Mouse (Mus musculus) adrenal gland, postnatal 25 days (tissue): ENCODE measurements around the gene Pih1d2. TPM values are rescaled to one million over a fixed set of nuclear protein-coding genes. Genes with fewer than 3 reads are reported as not detected.
A peak's percentile ranks its signal among the peaks of the same experiment; 100 is the strongest.

Experiments used
- DNase-seq: peaks from one replicate; pipeline ENCODE4 v3.0.0; 2021; ENCODE audit warnings: mixed read lengths
- long read RNA-seq: library from polyadenylated mRNA; stranded (forward); transcript quantifications from one replicate; pipeline ENCODE4 v2.0.0, GENCODE M21; 2021
- total RNA-seq: library from RNA; stranded (reverse); gene quantifications from 2 replicates; pipeline ENCODE4 v1.2.3, GENCODE M21; 2021

Gene Pih1d2
- total RNA-seq, result 2.2 and 5.4 TPM in 2 replicates
- long read RNA-seq, partial matches to known transcripts, result 0 of 2 reads
- long read RNA-seq, other reads (novel, unspliced or antisense), result 0 of 2 reads

DNA sequence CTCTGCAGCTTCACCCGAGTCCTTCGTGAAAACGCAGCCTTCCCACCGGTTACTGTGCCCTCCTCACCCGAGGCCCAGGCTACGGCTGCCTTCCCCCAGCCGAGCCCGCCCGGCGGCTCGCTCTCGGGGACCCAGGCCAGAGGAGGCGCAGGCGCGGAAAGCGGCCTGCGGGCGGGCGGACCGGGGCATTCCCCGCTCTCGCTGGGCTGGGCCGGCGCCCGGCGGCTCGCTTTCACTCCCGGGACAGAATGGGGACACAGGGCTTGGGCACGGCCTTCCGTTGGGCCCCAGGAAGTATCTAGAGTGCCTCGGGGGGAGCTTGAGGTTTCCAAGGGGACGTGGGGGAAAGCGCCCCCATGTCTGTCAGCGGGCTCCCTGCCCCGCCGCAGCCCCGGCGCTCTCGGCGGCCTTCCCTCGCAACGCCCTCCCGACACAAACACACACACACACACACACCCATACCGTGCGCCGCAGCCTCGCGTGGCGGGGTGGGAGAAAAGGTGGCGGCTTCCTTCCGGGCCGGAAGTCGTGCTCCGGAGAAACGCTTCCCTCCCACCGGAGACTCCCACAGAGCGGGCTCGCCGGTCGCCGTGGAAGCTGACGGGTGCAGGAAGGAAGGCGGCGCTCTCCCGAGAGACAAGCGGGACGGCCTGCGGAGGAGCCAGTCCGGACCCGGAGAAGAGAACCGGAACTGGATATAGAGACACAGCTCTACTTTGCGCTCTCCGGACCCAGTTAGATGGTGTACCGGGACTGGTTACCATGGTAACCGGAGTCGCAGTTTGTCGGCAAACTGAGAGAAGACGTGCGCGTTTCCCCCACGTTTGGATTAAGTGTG is at the start of gene Pih1d2, which contains the start of gene Nkapd1:
Pih1d2 (plus strand) TSS at position 556 of the 838 bp plus-strand sequence.
Nkapd1 (minus strand) TSS at position 699 of the 838 bp plus-strand sequence.
- peak; percentile 81 for DNase-seq

DNA sequence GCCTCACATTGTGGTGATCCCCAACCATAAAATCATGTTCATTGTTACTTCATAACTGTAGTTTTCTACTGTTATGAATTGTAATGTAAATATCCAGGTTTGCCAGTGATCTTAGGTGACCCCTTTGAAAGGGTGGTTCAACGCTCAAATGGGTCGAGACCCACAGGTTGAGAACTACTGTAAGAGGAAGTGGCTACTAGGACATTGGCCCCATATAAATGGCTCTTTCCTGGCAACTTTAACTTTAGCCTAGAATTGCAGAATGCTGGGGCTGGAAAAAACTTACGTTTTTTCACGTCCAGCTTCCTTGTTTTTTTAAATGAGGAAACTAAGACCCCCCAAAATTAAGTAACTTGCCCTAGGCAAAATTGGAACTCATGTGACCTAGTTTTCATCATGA is 49.7 kb upstream of the Pih1d2 start:
- DNase-seq, result no peak

DNA sequence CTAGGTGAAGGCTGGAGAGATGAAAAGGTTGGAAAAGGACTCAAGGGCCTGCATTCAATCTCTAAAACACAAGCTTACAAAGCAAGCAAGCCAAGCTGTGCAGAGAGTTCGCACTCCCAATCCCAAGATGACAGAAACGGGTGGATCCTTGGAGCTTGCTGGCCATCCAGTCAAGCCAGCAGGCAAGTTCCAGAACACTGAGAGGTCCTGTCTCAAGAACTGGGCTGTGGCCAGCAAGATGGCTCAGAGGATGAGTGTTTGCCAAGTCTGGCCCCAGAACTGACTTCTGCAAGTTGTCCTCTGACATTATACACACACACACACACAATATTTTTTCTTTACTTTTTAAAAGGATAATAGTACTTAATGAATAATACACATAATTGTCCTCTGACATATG is 49.2 kb upstream of the Pih1d2 start:
- DNase-seq, result no peak

DNA sequence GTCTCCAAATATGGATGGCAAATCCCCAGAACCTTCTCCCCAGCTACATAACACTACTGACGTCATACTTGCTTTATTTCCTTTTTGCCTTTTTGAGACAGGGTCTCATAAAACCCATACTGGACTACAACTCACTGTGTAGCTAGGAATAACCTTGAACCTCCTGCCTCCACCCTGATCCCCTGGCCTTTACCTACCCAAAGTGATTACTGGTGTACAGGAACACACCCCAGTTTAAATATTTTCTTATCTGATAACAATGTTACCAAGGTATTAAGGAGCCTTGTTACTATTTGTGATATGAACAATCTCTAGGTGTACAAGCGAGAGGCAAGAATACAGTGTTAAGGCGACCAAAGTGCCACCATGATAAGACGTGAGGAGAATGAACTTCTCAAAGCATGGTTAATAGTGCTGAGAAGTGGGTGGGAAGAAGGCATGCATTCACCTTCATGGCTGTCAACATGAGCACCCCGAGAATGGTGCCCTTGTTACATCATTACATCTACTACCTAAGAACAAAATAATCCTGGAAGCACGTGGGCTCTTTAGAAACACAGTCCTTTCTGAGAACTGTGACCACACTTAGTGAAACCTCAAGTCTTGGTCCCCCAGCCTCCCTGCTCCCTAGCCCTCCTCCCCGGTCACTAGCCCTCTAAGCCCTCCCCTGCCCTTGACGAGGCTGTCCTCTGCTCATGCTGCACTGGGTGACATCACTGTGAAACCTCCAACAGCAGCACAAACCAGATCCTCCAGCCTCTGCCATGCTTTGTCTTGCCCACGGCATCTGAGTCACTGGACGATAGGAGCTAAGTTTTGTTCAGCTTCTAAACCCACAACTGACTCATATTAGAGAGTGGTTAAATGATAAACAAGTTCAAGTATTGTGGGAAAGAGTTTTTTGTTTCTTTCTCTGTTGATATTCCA is 47.3 kb upstream of the Pih1d2 start:
- no peak for DNase-seq

DNA sequence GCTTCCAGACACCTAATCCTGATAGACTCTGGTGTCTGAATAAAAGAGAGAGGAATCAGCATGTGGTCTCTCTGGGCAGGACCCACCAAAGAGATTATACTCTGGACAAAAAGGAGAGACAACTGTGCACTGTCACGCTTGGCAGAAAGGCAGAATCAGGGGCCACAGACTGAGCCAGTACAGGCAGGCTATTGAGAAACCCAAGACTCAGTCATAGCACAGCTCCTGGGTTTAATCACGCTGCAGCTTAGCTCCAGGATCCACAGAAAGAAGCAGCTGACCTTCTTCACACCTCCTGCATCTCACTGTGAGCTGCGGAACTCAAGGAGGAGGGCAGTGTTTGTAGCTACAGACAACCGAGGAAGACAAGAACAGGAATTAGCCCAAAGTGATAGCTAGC is 36.8 kb upstream of the Pih1d2 start:
- no peak for DNase-seq

DNA sequence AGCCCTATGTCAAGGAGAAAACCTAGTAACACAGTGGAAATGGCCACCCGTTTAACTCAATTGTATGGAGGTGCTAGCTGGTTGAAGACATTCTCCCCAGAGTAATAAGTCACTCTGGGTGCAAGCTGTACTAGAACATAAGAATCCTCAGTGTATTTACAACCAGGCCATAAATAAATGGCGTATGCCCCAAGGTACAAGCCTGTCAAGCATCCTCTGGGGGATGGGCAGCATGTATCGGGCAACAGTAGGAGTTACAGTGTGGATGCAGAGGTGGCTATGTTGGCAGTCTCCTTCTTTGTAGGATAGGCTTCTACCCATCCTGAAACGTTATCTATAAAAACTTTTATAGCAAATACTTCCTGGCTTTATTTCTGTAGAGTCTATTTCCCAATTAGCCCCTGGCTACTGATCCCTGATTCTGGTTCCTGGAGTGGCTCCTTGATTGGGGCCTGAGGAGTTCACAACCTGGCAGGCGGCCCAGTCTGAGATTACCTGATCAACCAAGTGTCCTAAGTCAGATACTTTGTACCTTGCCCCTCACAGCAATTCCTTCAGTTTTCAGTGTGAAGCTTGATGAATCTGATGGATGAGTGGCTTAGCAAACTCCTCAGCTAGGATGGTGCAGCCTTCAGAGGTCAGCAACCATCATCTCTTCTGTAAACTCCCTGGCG is 31.8 kb upstream of the Pih1d2 start:
- no peak for DNase-seq

DNA sequence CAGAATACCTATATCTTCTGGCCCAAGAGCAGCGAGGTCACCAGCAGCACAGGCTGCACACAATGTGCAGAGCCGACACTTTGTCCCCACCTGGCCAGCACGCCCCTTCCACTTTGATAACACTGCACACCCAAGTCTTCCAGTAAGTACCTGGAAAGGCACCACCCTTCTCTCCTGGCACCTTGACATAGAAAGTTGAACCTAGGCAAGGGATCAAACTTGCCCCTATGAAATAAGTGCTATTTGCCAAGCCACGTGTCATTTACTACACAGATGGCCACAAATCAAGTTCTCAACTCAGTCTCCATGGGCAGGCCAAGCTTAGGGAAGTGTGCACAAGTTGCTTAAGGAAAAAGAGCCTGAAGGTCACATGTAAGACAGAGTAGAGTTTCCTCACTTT is 30.2 kb upstream of the Pih1d2 start:
- no peak for DNase-seq

DNA sequence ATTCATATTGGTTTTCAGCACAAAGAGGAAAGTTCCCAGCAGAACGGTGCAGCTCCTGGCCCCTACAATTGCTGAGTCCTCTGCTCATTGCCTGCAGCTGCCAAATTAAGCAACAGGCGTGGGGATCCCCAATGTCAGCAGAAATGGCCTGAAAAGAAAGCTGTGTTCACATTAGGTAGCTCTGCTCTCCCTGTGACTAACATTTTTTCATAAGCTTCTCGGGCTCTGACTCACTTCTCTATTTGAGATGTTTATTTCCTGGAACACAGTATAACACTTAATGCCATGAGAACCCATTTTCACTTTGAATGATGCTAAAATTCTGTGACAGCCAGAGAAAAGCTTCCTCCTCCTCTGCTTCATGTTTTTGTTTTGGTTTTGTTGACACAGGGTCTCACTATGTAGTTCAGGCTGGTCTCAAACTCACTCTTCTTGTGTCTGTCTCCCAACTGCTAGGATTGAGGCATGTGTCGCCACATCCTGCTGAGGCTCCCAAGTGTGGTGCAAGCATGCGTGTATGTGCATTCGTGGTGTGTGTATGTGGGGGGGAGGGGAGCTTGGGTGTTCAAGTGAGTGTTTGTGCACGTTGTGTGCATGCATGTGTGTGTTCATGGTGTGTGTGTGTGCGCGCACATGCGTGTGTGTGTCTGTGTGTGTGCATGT is 26.1 kb upstream of the Pih1d2 start:
- DNase-seq, result peak; percentile 13

DNA sequence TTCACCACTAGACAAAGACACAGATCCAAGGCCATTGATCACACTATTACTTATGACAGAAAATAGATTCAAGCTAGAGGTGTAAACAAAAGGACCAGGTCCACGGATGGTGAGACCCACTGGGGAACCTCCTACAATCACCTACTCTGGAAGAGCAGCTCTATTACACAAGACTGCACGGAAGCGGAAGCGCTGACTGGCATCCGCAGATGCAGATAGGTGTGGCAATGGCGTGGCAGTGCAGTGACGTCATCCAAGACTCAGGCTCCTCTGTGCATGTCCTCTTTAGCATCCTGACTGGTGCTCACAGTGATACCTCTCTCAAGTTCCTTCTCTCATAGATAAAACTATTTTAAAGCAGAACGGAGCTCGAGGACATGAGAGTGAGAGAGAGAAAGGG is 24.2 kb upstream of the Pih1d2 start:
- DNase-seq, result no peak

DNA sequence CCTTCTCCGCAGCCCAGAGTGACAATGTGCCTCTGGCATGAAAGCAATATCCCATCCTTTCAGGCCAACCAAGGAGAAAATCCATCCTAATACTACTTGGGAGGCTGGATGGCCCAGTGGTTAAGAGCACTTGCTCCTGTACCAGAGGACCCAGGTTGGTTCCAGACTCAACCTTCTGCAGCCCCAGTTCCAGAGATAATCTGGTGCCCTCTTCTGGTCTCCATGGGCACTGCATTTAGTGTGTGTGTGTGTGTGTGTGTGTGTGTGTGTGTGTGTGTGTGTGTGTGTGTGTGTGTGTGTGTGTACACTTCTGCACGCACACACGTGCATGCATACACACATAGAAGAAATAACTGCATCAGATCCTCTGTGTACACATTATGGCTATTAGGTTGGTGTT is 23.6 kb upstream of the Pih1d2 start:
- DNase-seq, result peak; percentile 21

DNA sequence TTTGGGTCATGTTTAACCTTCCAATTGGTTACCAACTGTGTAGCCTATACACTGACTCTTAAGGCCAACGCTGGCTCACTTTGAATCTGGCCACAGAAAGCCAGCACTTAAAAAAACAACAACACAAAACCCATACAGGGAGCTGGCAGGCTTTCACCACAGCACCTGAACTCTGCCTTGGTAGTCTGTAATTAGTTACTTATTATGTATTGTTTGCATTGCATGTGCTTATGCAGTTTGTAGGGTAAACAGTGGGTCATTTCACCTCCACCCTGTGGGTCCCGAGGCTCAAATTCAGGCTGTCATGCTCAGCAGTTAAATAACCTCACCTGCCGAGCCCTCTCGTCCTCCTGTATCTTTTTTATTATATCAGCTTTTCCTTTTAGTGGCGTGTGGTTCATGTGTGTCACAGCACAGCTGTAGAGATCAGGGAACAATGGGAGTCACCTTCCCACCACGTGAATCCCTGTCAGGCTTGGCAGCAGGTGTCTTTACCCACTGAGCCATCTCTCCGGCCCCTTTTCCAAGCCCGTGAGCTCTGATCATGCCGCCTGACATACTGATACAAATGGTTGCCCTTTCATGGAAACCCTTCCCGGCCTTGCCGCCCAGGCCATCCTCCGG is 22.2 kb upstream of the Pih1d2 start:
- no peak for DNase-seq

DNA sequence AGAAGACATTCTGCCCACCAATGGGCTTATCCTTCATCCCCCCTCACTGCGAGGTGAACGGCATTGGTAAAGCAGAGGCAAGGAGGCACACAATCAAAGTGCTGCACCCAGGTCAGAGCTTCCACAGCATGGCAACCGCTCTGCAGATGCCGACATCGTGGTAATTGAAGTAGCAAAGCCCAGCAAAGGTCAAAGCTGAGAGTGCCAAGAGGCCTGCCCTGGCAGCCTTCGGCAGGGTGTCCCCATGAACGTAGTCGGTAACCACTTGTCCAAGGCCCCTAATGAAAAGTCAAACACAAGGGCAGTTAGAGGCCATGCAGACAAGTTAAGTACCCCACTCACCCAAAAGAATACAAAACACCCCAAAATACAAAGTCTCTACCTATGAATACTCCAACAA is 20.1 kb upstream of the Pih1d2 start:
- no peak for DNase-seq

DNA sequence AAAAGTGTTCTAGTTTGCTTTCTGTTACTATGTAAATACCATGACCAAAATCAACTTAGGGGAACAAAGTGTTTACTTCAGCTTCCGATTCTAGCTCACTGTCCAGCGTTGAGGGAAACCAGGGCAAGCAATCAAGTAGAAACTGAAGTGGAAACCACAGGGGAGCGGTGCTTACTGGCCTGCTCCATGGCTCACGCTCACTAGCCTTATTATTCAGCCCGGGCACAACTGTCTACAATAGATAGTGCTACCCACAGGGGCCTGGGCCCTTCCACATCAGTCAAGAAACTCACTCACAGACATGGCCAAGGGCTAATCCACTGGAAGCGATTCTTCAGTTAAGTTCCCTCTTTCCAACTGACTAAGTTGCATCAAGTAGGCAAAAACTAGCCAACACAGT is 15.6 kb upstream of the Pih1d2 start:
- no peak for DNase-seq

DNA sequence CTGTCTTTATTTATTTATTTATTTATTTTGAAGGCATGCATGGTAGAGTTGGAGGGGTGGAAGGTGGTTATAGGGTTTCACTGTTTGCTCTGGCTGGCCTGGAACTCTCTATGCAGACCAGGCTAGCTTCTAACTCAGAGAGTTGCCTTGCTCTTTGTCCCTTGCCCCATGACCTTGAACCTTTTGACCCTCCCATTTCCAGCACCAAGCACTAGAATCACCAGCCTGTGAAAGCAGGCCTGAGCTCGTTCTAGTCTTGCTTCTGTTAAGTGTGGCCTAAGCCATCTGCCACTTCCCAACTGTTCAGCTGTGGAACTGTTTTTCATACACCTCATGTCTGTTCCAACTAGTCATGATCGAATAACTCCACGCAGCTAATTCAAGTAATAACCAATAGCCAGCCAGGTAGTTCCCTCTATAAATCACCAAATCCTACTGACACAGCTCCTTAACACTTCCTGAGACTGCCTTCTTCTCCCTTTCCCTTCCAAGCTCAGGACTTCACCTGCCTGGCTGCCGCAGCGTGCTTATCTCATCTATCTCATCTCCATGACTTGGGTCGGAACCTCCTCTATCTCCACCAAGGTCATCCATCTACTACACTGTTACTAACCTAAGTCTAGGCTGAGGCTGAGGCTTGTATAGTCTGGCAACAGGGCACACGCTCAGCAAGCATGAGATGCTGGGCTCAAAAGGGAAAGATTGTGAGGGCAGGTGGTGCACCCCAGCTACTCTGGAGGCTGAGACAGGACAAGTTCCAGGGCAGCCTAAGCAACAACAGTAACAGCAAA is 14.9 kb upstream of the Pih1d2 start:
- no peak for DNase-seq

DNA sequence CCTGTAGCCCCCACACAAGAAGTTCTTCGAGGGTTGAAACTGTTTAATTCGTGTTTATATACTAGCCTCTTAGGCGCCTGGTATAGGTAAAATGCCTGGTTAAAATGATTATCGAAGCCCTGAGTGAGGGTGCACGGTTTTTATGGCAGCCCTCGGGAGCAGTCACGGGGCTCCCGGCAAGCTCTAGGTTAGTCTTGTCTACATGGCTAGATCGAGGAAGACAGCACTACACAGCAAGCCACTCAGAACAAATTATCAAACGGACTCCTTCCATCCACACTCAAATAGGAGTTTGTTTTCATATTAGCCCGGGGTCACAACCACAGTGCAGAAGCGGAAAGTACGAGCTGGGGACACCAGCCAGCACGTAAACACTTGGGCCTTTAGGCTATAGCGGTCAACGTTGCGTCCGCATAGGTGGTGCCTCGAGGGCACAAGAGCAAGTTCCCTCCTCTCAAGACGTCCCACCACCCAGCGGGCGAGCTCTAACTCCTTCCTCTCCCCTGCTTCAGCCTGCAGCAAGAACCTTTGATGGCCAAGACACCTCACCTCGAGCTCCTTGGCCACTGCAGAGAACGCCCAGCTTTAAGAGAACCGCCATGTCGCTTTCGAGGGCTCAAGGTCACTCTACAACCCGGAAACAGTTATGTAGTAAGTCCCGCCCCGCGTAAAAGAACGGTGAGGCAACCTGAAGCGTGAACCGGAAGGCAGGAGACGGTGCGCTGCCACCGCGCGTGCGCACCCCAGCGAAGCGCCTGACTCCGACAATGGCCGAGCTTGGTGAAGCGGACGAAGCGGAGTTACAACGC is 13.7 kb upstream of the Pih1d2 start, which contains the start of the genes Sdhd and Timm8b:
Sdhd (minus strand) TSS at position 624 of the 809 bp plus-strand sequence.
Timm8b (plus strand) TSS at position 722 of the 809 bp plus-strand sequence.
- DNase-seq, result peak; percentile 91

DNA sequence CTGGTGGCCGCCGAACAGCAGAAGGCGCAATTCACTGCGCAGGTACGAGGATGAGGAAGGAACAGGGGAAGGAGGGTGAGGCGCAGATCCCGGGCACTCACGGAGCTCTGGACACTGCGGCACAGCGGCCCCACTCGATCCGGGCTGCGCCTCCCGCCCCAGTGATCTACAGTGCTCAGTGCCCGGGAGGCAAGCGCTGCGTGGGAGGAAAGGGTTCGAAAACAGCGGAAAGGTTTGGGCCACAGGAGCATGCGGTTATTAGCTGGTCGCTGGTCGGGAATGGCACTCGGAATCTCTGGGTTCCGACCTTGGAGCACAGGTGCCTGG is 13.2 kb upstream of the Pih1d2 start:
- DNase-seq, result no peak

DNA sequence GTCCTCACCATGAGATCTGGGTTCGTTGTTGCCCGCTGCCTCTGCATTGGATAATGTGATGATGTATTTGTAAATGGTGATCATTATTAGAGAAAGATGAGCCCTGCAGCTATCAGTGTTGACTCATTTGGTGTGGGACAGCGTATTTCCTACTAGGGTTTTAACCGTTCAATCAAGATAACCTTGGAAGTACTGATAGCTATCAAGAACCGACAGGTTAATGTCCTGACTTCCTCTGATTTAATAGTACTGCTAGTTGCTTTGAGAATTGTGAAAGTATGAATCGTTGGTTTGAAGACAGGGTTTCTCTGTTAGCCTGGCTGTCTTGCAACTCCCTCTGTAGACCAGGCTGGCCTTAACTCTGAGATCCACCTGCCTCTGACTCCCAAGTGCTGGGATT is 12.8 kb upstream of the Pih1d2 start:
- DNase-seq, result no peak

DNA sequence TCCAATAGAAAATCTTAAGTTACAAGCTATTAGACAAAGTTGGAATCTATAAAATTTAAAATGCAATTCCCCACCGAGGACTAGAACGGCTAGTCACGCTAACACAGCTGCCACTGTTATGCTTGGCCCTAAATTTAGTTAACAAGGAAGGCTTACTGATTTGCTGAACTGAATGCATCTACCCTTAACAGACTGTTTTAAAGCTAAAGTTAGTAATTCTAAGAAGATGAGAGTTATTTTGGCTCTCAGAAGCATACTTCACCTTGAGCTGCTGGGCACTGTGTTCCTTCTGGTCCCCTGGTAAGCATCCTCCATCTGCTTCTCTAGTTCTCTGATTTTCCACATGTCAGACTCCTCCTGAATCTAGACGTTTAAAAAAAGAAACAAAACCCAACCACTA is 5.0 kb upstream of the Pih1d2 start:
- no peak for DNase-seq

DNA sequence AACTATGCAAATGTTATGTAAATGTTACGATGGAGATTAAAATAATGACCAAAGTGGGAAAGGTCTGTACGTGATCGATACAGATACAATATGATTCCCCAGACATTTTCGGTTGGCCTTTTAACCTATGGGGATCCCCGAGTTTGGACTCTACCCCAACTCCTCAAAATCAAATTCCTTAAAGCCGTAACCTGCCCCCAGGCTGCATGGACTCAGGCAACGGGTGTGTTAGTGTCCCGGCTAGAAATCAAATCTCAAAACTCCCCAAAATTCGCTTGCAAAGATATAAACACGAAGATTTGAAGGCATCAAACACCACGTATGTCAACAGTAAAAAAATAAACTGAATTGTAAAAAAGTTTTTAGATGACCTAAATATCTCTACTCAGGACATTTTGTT is 960 bp upstream of the Pih1d2 start:
- DNase-seq, result no peak
